Mouse (Mus musculus) left cerebral cortex, postnatal 36 days (tissue): ENCODE results near the gene Dleu7. TPM values are rescaled to one million over a fixed set of nuclear protein-coding genes. Genes with fewer than 3 reads are reported as not detected.

Experiments used
- DNase-seq, 2 experiments: peaks; one replicate each; pipeline ENCODE4 v3.0.0; 2021 to 2022; ENCODE audit warnings: low spot score in 2 of 2, mixed read lengths in 1 of 2
- intact Hi-C: fragments of 180-260 bp; cut with DNase I; formaldehyde crosslinking; loops from one replicate; pipeline ENCODE4 v1.15.1; 2025
- total RNA-seq, 2 experiments: library from RNA; stranded (reverse); gene quantifications; 2 replicates each; pipeline ENCODE4 v1.2.3; 2021

Dleu7 gene
- total RNA-seq, 2 experiments from 2014 or later: 5.9 to 9.8 TPM

DNA sequence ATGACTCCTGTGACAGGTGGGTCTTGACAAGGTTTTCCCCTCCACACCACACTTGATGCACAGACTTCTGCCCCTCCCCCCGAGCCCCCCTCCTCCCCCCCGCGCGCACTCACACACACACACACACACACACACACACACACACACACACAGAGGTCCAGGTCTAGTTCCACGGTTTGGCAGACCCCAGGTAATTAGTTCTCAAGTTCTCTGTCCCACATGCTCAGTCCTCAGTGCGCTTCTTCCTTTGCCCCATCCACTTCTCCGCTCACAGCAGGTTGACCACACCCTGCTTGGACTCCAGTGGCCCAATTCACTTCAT is 720 bp downstream of the Dleu7 start:
- intact Hi-C loops: no loop called here
- DNase-seq: no peak

DNA sequence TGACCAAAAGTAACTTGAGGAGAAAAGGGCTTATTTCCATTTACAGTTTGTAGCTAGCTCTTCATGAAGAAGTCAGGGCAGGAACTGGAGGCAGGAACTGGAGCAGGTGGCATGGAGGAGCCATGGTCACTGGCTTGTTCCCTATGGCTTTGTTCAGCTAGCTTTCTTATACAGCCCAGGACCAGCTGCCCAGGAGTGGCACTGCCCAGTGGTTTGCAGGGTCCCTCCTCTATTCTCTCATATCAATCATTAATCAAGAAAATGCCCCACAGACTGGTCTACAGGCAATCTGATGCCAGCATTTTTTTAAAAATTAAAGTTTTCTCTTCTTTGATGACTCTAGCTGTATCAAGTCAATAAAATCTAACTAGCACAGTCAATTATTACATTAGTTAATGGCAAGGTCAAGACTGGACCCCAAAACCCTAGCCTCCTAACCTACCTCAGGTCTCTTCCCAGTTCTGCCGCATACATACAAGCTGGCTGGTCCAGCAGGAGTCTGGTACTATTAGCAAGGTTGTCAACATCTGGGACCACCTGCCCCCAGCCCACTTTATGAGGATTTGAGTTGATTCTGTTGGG is 1.4 kb downstream of the Dleu7 start:
- intact Hi-C loops: no loop called here
- DNase-seq: no peak

DNA sequence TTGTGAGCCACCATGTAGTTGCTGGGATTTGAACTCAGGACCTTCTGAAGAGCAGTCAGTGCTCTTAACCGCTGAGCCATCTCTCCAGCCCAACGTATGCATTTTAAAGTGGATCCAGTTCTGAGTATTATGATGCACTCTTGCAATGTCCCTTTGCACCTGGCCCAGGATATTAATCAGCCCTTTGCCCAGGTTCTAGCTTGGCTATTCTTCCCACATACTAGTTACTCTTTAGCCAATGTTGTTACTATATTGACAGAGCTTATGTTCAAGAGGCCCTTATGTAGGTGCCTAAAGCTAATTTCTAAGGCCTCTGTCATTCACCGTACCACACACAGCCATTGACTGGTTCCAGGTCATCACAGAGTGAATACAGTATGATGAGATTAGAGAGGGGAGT is 4.1 kb downstream of the Dleu7 start:
- DNase-seq: no peak
- intact Hi-C loops: no loop called here

DNA sequence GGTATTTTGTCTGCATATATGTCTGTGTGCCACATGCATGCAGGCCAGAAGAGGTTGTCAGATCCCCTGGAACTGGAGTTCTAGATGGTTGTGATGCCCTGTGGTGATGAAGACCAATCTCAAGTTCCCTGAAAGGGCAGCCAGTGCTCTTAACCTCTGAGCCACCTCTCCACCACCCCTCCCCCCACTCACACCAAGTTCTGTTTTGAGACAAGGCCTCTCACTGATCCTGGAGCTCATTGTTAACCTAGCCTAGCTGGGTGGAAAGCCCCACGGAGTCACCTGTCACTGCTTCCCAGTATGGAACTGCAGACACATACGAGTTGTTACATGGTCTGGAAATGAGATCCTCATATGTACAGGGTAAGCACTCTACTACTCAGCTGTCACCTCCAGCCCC is 9.9 kb downstream of the Dleu7 start:
- DNase-seq: no peak
- intact Hi-C loops: no loop called here

DNA sequence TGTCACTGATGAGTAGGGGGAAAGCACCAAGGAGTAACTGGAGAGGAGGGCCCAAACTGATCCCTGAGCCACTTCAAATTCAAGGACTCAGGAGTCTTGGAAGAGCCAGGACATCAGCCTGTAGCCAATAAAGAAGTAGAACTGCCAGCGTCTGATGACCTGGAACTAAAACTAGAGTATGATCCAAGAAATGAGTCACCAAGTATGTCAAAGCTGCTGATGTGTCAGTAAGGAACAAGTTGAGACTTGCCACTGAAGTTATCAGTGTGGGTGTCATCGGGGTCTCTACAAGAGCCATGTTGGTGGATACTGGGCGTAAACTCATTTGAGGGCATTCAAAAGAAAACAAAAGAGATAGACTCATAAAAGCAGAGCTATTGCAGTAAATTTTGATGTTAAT is 19.2 kb downstream of the Dleu7 start:
- intact Hi-C loops: no loop called here

DNA sequence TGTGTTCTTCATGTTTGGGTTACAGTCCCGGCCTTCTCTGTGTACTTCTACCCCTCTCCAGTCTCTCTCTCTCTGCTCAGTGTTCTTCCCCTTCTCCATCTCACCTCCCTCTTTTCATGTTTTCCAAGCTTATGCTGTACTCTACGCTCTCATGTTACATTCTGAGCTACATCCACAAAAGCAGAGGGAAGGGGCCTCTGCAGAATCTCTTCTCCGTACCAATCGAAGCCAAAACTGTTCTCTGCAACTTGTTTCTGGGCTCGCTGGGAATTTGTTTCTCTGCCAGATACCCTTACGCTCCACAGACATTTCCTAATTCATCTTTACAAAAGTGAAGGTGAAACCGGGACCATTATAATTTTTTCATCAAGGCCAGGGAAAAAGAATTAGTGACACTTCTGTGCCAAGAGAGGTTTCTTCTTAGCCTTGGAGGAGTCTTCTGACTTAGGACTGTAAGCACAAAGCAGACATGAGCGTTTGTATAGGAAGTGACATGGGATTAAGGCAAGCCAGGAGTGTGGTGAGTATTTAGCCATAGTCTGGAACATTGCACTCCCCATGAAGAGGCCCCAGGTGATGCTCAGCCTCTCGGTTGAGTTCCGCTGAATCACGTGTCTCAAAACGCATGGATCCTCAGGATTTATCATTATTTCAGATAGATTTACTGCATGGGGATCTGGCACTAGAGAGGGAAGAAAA is 22.0 kb downstream of the Dleu7 start:
- DNase-seq: no peak
- intact Hi-C loops: no loop called here

More for the DNA sequence above, 19.2 kb downstream of the Dleu7 start:
- no peak for DNase-seq

DNA sequence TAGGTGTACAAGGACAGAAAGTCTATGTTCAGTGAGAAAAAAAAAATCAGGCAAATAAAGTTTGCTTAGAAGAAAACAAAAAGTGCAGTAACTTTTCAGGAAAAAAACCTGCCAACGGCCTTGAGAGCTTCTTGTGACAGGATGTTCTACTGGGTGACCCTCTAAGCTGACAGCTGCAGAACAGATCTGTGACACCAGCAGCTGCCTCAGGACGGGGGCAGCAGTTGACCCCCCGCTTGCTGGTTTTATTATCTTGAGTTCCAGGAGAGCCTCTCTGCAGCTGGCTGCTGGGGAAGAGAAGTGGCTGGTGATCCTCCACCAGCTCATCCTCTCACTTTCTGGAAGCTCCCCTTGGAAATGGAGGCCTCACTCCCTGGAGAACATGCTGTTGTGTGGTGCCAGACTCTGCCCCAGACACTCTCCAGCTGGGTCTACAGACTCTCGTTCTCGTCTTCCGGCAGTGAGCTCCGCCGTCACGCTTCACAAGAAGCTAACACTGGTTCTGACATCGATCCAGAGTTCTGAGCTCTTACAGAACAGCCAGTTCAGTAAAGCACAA is 33.8 kb downstream of the Dleu7 start:
- intact Hi-C loops: loop anchor here (10.0 kb wide), 1 partner anchor 604 kb away; no protein-coding TSS in a partner anchor
- no peak for DNase-seq

DNA sequence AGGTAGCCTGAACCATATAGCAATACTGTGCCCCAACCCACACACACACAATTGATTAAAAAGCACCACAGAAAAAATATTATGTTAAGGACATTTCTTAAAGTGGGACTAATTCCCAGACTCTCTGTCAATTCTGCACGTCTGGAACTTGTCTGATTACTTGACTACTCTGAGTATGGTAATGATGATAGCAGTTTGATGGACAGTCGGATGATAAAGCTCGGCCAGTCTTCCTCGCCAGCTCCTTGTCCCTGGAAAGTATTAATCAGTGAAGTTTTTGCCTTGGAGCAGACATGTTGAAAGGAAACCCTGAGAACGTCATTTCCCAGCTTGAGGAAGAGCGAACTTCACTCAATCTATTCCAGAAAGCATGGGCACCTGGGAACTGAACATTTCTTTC is 34.7 kb downstream of the Dleu7 start:
- intact Hi-C loops: loop anchor here (10.0 kb wide), 1 partner anchor 603 kb away; no protein-coding TSS in a partner anchor

DNA sequence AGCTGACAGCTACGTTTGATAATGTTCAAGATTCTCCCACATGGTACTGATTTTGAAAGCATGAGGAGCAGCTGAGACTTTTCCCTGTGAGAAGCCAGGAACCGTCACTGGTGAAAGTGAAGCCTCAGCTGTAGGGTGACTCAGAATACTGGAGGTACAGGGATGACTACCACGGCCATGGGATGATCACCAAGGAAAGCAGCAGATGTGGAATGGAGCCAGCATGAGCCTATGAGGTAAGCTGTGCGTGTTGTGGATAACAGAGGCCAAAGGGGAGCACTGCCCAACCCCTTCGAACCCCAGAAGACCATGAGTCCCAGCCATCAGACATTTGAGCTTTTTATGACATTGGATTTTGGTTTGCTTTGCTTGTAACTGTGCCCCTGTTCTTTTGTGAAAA is 36.8 kb downstream of the Dleu7 start:
- intact Hi-C loops: loop anchor here (10.0 kb wide), 1 partner anchor 601 kb away; no protein-coding TSS in a partner anchor
- DNase-seq: no peak

More for the DNA sequence above, 34.7 kb downstream of the Dleu7 start:
- DNase-seq: no peak

DNA sequence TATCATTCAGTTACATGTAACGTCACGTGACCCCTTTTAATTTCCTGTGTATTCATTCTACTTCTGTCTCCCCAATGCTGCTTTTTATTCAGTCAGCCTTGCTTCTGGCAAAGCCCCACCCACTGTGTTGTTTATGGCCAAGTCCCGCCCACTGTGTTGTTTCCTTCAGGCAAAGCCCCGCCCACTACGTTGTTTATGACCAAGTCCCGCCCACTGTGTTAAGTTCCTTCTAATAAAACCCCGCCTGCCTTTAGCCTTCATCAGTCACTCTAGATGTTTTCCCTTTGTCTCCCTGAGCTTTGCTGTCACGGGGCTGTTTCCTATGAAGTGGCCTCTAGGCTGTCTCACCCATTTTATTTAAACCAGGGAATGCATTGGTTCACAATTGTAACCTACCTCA is 38.5 kb downstream of the Dleu7 start:
- intact Hi-C loops: loop anchor here (10.0 kb wide), 1 partner anchor 600 kb away; no protein-coding TSS in a partner anchor
- DNase-seq: no peak

DNA sequence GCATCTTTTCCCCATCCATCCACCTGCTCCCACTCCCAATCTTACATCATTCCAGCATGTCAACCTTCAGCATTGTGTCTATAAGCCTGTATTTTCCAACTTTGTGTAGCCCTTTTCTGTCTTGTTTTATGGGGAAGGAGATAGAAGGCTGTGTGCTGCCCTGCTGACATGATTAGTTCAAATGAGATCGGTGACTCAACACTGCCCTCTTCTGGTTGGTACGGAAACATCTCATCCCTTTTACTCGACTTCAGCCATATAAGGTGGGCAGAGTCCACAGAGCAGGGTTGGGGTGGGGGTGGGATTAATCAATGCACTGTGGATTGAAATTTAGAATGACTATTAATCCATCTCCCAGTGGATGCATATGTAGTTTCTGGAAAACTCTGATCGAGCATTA is 40.8 kb downstream of the Dleu7 start:
- intact Hi-C loops: loop anchor here (2.0 to 10.0 kb wide), 3 partner anchors 205 to 681 kb away; partner anchors contain the start of gene Gucy1b2

DNA sequence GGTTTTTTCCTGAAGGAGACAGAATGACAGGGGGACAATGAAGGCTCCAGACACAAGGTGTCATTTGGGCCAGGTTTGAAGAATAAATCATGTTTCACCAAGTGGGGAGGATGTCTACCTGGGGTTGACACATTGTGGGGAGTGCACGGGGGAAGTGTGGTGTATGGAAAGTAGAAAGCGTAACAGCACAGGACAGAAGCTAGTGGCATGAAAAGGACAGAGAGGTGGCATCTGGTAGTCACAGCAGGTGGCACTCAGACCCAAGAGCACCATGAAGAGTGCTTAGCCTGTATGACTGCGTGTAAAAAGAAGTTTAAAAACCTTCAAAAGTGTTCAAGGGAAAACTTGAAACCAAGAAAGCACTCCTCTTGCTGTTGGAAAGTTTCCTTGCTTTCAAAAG is 42.8 kb downstream of the Dleu7 start:
- intact Hi-C loops: loop anchor here (10.0 kb wide), 1 partner anchor 595 kb away; no protein-coding TSS in a partner anchor
- DNase-seq: no peak

More for the DNA sequence above, 40.8 kb downstream of the Dleu7 start:
- peak; percentile 41 to 53 for DNase-seq

DNA sequence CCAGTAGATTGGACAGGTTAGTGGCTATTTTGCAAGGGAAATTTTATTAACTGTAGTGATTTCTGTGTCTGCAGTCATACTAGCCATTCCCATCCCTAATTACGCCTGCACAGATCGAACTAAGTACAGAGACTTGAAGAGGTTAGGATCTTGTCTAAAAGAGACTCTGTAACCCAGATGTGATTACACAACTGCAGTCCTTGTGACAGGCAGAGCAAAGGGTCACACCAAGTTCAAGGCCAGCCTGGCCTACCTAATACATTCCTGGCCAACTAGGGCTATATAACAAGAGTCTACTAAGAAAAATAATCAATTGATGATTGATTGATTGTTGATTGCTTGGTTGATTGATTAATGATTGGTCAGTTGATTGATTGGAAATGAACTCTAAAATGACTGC is 43.6 kb downstream of the Dleu7 start:
- intact Hi-C loops: no loop called here
- DNase-seq: no peak

DNA sequence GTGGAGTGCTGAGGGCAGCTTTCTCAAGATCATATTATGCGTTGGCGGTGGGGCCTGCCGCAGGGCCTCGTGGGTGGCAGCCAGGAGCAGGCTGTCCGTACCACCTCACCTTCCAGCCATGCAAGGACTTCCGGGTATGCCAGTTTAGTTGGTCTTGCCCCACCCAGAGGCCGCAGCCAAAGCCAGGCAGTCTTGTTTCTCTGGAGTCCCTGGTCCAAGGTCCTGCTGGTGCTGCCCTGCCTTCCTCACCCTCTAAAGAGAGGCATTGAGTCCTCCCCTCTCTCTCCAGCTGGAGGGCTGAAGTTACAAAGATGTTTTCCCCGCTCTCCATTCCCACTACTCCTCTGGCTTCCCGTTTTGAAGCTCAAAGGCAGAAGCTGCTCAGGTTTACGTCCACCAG is 44.1 kb downstream of the Dleu7 start:
- DNase-seq: no peak
- intact Hi-C loops: no loop called here

DNA sequence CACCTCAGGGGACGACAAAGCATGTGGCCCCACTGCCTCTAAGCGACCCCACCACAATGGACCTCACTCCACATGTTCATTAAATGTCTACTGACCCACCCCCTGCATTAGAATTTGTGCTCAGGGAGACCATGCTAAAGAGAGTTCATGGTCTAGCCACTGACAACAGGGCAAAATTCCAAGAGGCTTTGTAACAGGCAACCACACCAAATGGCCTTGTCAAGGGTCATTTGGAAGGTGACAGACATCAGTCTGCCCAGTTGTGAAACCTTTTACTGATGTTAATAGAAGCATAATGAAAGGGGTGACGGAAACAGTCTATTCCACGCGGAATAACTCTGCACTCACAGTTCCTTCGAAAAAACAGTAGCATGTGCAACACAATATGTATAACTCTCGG is 44.5 kb downstream of the Dleu7 start:
- intact Hi-C loops: no loop called here
- no peak for DNase-seq

DNA sequence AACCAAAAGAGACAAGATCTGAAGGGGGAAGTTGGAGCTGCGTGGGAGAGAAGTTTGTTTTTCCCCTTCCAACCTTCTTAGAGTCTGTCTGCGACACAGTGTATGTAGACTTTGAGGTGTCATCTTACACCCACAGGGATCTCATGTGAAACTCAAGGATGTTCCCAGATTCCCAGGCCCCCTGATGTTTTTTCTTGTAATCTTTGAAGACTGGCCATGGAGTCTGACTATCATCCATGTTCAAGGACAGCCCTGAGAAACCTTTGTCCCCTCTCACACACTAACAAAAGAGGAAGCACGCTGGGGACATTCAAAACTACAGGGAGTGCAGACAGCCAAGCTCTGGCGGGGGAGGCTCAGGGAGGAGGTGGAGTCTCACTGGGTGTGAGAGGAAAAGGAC is 47.3 kb downstream of the Dleu7 start:
- no peak for DNase-seq
- intact Hi-C loops: no loop called here

DNA sequence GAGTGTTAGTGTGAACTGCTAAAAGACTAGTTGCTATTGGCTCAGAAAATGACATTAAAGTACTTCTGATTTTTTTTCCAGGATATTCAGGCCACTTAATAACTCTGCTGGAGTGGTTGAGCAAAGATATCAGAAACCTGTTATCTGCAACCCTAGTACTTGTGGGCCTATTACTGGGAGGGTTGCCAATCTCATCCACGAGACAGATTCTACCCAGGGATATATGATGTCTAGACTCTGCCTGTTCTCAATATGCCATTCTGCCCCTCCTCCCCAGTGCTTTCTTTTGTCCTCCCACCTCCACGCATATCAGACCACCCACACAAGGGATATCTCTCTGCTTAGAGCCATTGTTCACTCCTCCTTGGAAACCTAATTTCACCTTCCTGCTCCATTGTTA is 49.3 kb downstream of the Dleu7 start:
- DNase-seq: no peak
- intact Hi-C loops: no loop called here

DNA sequence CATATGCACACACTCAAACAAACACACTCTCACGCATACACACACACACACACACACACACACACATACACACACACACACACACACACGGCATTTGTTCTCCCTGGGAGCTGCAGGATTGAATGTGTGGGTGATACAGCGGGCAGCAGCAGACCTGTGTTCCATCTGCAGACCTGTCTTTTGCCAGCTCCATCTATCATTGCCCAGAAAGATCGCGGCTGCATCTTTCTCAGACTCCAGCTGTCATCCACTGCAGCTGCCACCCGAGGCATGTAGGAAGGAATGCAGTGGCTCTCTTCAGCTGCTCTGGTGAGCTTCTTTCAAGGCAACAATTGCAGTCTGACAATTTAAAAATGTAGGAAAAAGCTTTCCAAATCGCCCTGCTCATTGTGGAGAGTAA is 56.9 kb downstream of the Dleu7 start:
- no peak for DNase-seq
- intact Hi-C loops: no loop called here

DNA sequence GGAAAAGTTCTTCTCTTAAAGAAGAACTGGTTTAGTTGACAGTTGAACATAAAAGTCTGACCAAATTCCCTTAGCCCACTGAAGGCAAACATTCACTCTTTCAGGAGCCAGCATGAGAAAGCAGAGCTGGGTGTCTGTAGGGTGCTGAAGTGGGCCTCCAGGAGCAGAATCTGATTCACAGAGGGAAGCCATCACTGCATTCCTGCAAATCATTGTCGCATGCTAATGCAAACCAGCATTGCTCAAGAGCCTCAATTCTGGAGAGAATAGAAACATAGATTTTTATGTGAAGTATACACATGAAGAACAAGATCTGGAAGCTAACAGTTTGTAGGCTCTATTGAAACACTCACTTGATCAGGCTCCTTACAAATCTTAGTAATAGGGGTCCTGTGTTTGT is 57.6 kb downstream of the Dleu7 start:
- intact Hi-C loops: no loop called here

DNA sequence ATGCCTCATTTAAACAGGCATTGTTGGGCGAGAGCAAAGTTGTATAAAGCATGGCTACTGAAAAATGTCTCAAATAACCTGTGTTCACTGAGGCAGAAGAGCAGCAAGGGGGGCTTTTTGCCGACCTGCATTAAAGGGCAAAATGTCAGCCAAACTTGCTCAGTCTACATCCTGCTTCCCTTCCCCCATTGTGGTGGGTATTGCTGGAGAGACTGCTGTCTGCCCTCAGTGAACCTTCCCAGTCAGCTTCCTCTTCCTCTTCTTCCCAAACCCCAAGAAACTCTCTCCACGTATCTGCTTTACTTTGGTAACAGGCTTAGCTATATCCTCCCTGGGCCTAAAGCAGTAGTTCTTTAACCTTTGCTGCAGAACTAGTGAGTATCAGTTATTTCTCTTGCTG is 61.9 kb downstream of the Dleu7 start:
- no peak for DNase-seq
- intact Hi-C loops: no loop called here

More for the DNA sequence above, 57.6 kb downstream of the Dleu7 start:
- no peak for DNase-seq

DNA sequence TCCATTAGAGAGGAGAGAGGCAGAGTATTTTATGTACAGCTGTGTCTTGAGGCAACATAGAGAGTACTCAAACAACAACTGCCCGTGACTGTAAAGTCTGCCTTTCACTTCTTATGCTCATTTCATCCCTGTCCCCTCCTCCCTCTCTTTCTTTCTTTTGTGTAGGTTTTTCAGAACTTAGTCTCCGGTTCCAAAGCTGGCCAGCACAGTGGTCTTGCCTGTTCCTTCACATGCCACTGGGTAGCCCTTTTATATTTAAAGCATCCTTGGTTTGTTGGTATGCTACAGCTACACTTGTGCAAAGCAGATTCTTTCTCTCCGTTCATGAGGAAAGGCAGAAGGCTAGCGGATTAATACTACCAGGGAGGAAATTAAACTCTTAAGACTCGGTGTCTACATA is 65.7 kb downstream of the Dleu7 start:
- intact Hi-C loops: no loop called here
- peak in 1 of 2 experiments; percentile 9 for DNase-seq
